Mouse (Mus musculus) myocyte (in vitro differentiated cells): ENCODE measurements around the gene Aff1.

Experiments used
- MAX ChIP-seq: IDR thresholded peaks from one replicate; pipeline ENCODE4 v1.6.1; 2011; ENCODE audit warnings: low read depth, mild to moderate bottlenecking, control low read depth
- MYOD1 ChIP-seq, 3 experiments: IDR thresholded peaks; one replicate each; pipeline ENCODE4 v1.6.1; 2011; ENCODE audit warnings: control low read depth in 2 of 3, low read depth in 2 of 3, mild to moderate bottlenecking in 2 of 3, moderate library complexity in 1 of 3; ENCODE audit not compliant: insufficient read length in 2 of 3, control insufficient read depth in 1 of 3
- MYOG ChIP-seq, 3 experiments: IDR thresholded peaks; one replicate each; pipeline ENCODE4 v1.6.1; 2011; ENCODE audit warnings: control low read depth in 2 of 3, low read depth in 2 of 3, mild to moderate bottlenecking in 2 of 3; ENCODE audit not compliant: insufficient read length in 2 of 3, control insufficient read depth in 1 of 3, insufficient read depth in 1 of 3
- POLR2A ChIP-seq: IDR thresholded peaks from one replicate; pipeline ENCODE4 v1.6.1; 2011; ENCODE audit warnings: low read depth, mild to moderate bottlenecking, control low read depth, moderate library complexity; ENCODE audit not compliant: insufficient read length
- POLR2AphosphoS2 ChIP-seq: IDR thresholded peaks from one replicate; pipeline ENCODE4 v1.6.1; 2011; ENCODE audit warnings: low read depth, control low read depth; ENCODE audit not compliant: insufficient read length
- REST ChIP-seq: IDR thresholded peaks from one replicate; pipeline ENCODE4 v1.6.1; 2011; ENCODE audit warnings: mild to moderate bottlenecking, control low read depth, moderate library complexity; ENCODE audit not compliant: insufficient read depth, insufficient read length
- TCF12 ChIP-seq: IDR thresholded peaks from one replicate; pipeline ENCODE4 v1.6.1; 2011; ENCODE audit warnings: mild to moderate bottlenecking, control low read depth; ENCODE audit not compliant: poor library complexity, insufficient read depth, severe bottlenecking
- USF1 ChIP-seq: IDR thresholded peaks from one replicate; pipeline ENCODE4 v1.6.1; 2011; ENCODE audit warnings: low read depth, mild to moderate bottlenecking, control low read depth, moderate library complexity

GRCm38 (mm10) chr5:103852756-103853549 lies 160.8 kb downstream of the Aff1 start:
- TF ChIP-seq POLR2AphosphoS2, result no peak
- TF ChIP-seq MYOG (IDR thresholded peaks at IDR 0.05; ENCODE audit: control insufficient read depth in 1 of 3, insufficient read depth in 1 of 3, insufficient read length in 2 of 3, low read depth in 2 of 3), result no peak
- TF ChIP-seq POLR2A, result no peak
- TF ChIP-seq MAX, result no peak
- TF ChIP-seq REST, result no peak
- TF ChIP-seq MYOD1 (IDR thresholded peaks at IDR 0.05; ENCODE audit: control insufficient read depth in 1 of 3, insufficient read length in 2 of 3, low read depth in 2 of 3), result no peak
- no peak for TF ChIP-seq USF1
- TF ChIP-seq TCF12, result no peak
